Comparison of ENCODE assay signal across 8 mouse cellular contexts in the genomic region with DNA sequence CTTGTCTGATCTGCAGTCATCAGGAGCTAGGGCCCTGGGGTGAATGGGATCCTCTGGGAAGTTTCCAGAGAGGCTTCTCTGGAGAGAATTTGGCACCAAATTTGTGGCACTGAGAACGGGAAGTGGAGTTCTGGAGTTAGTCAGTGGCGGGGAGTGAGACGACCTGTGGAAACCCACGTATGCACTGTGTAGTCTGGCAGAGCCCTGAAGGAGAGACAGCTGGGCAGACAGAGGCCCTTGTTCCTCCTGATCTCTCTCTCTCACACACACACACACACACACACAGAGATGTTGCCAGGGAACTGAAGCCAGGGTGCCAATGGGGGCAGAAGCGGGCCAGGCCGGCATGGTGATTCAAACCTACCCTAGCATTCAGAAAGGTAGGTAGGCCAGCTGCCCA. TPM values are rescaled to one million over a fixed set of nuclear protein-coding genes. Genes with fewer than 3 reads are reported as not detected.
DNase-seq lines count a peak whose midpoint lies in the region; ATAC-seq and TF ChIP-seq lines count a peak whose summit lies in the region.

No protein-coding gene starts in this region.

- 34% methylated on average over 6 of the region's 6 CpGs for WGBS in heart, adult 2 months
- 60% methylated on average over 6 of the region's 6 CpGs for WGBS in liver, embryonic 13.5 days (ENCODE audit: insufficient replicate concordance)

- no peaks in the 10 kb centered on the region for H3K27me3 ChIP-seq in heart, adult 2 months (ENCODE audit: control insufficient read depth, insufficient read depth, low read length)
- 0 out of 2 replicates have a peak, but pooled peaks cover 2% of the 10 kb centered on the region for H3K27me3 ChIP-seq in liver, embryonic 13.5 days

- no peak overlapping the region; the same call in 1 of the 2 replicates for H3K27ac ChIP-seq in heart, adult 2 months
- H3K27ac ChIP-seq in liver, embryonic 13.5 days = no peak overlapping the region

- no peak for TF ChIP-seq CTCF in heart, adult 2 months (IDR thresholded peaks at IDR 0.05)

- no peaks in the 10 kb centered on the region for H3K79me2 ChIP-seq in heart, adult 2 months (replicated peaks; ENCODE audit: control insufficient read depth, insufficient read depth, low read length)

- no peaks in the 10 kb centered on the region for H3K36me3 ChIP-seq in heart, adult 2 months (ENCODE audit: control insufficient read depth, insufficient read depth, low read length)
- H3K36me3 ChIP-seq in liver, embryonic 13.5 days = no peaks in the 10 kb centered on the region

- ATAC-seq in liver, embryonic 13.5 days (ENCODE audit: low read depth) = no peak

- H3K9me3 ChIP-seq in liver, embryonic 13.5 days (replicated peaks) = no peaks in the 10 kb centered on the region

- H3K4me1 ChIP-seq in heart, adult 2 months (ENCODE audit: control insufficient read depth, insufficient read depth, low read length) = peaks cover 6% of the 10 kb centered on the region
- H3K4me1 ChIP-seq in liver, embryonic 13.5 days (replicated peaks) = peaks cover 68% of the 10 kb centered on the region

- H3K9ac ChIP-seq in heart, adult 2 months (ENCODE audit: low read depth, low read length) = no peak overlapping the region
- no peak overlapping the region for H3K9ac ChIP-seq in liver, embryonic 13.5 days

- no peak overlapping the region for H3K4me3 ChIP-seq in heart, adult 2 months
- H3K4me3 ChIP-seq in liver, embryonic 13.5 days (replicated peaks) = no peak overlapping the region

- H3K4me2 ChIP-seq in liver, embryonic 13.5 days = peak overlapping the region; percentile 98; the same call in 1 of the 2 replicates

- TF ChIP-seq POLR2A in heart, adult 2 months (IDR thresholded peaks at IDR 0.05; ENCODE audit: insufficient read depth, low read depth, low read length) = no peak

- no peak for TF ChIP-seq EP300 in heart, adult 2 months (IDR thresholded peaks at IDR 0.05; ENCODE audit: insufficient read depth, low read depth, low read length)

- DNase-seq in heart, adult 11 months = peak; percentile 91
- DNase-seq in heart, adult 2 months = no peak
- DNase-seq in thymus, postnatal 0 days (ENCODE audit: low spot score) = peak; percentile 59
- DNase-seq in thymus, adult 18-20 months = no peak
- no peak for DNase-seq in liver, embryonic 13.5 days
- DNase-seq in layer of hippocampus, adult 18-20 months (ENCODE audit: low spot score in 2 of 2) = no peak
- no peak for DNase-seq in right cerebral cortex, adult 18-20 months
- no peak for DNase-seq in urinary bladder, postnatal 10 days (ENCODE audit: low spot score)

- intact Hi-C loops in heart, adult 2 months (cut with DNase I) = loop anchor here (2.0 to 5.0 kb wide), 4 partner anchors 76 to 351 kb away; no protein-coding TSS in a partner anchor

RNA-seq across cellular contexts. Expression of a gene that starts 1.0 kb away (rescaled TPM):
- total RNA-seq in heart, adult 2 months (2021) = 100 to 1,000 TPM; 207 to 328 TPM
- polyA plus RNA-seq in heart, adult 2 months (2012; rRNA removed) = 384 and 618 TPM in 2 replicates
- polyA plus RNA-seq in thymus, postnatal 0 days (2015; fragmentation: Nextera tagmentation; extraction: Ambion mirVana) = 1.1 and 1.3 TPM in 2 replicates
- polyA plus RNA-seq in liver, embryonic 13.5 days (2015; fragmentation: Nextera tagmentation; extraction: Ambion mirVana) = 1.2 and 1.3 TPM in 2 replicates
- 10 to 100 TPM; 61.8 to 68.9 TPM for total RNA-seq in layer of hippocampus, adult 18-20 months (2021)

Comparison
In these comparisons a context has a peak if more than half of its experiments do, and no peak if none do; other contexts are left out.
1. DNase-seq: peak in heart, adult 11 months (single experiment) and thymus, postnatal 0 days (single experiment); none in heart, adult 2 months (0 of 2), thymus, adult 18-20 months (0 of 2), liver, embryonic 13.5 days (single experiment), layer of hippocampus, adult 18-20 months (0 of 2), right cerebral cortex, adult 18-20 months (single experiment) and urinary bladder, postnatal 10 days (single experiment).
2. RNA of a gene that starts 1.0 kb away (polyA plus RNA-seq): 384 to 618 TPM in heart, adult 2 months; 1.1 to 1.3 TPM in thymus, postnatal 0 days and 1.2 to 1.3 TPM in liver, embryonic 13.5 days; every median in the first group is over 100 times any median in the second.